Mouse (Mus musculus) brain, adult 2 months (tissue): ENCODE results near the gene Cebpe.

Experiments
- DNase-seq: peaks from one replicate; pipeline ENCODE4 v3.0.0; 2011; ENCODE audit warnings: low read depth, low spot score

Gene Cebpe

GRCm38 (mm10) chr14:54678657-54679304 is 33.2 kb downstream of the Cebpe start:
- no peak for DNase-seq

- peak; percentile 32 for DNase-seq
Observed at GRCm38 (mm10) chr14:54676290-54676689, 35.7 kb downstream of the Cebpe start.

GRCm38 (mm10) chr14:54674317-54674716 is 37.7 kb downstream of the Cebpe start:
- no peak for DNase-seq

- peak; percentile 52 for DNase-seq
Observed at GRCm38 (mm10) chr14:54669381-54669780, 42.6 kb downstream of the Cebpe start.

GRCm38 (mm10) chr14:54664477-54665222 is 47.3 kb downstream of the Cebpe start:
- peak; percentile 91 for DNase-seq
